Mouse (Mus musculus) stomach, embryonic 15.5 days (tissue): ENCODE data around the gene Dnttip2. TPM values are rescaled to one million over a fixed set of nuclear protein-coding genes. Genes with fewer than 3 reads are reported as not detected.

ENCODE experiments used
- ATAC-seq: fragments of 200-750 bp; cut with Nextera tagmentation; 2 replicates; pipeline ENCODE4 v1.8.0; 2017; ENCODE audit warnings: low read depth, moderate number of reproducible peaks, moderate TSS enrichment; ENCODE audit not compliant: insufficient read depth, low FRiP score
- H3K27ac ChIP-seq: fragments of 300-500 bp; sonication (generic); 2 replicates; pipeline ENCODE4 v1.5.1; 2015; ENCODE audit warnings: mild to moderate bottlenecking, inconsistent platforms
- H3K27me3 ChIP-seq: fragments of 300-500 bp; sonication (generic); replicated peaks from 2 replicates; pipeline ENCODE4 v1.6.1; 2015; ENCODE audit warnings: inconsistent platforms
- H3K36me3 ChIP-seq: fragments of 300-500 bp; sonication (generic); 2 replicates; pipeline ENCODE4 v1.6.1; 2015; ENCODE audit warnings: inconsistent platforms
- H3K4me1 ChIP-seq: fragments of 300-500 bp; sonication (generic); 2 replicates; pipeline ENCODE4 v1.6.1; 2015; ENCODE audit warnings: inconsistent platforms
- H3K4me2 ChIP-seq: fragments of 300-500 bp; sonication (generic); 2 replicates; pipeline ENCODE4 v1.6.1; 2015; ENCODE audit warnings: mild to moderate bottlenecking, inconsistent platforms
- H3K4me3 ChIP-seq: fragments of 300-500 bp; sonication (generic); replicated peaks from 2 replicates; pipeline ENCODE4 v1.5.1; 2015; ENCODE audit warnings: inconsistent platforms
- H3K9ac ChIP-seq: fragments of 300-500 bp; sonication (generic); 2 replicates; pipeline ENCODE4 v1.6.1; 2015; ENCODE audit warnings: inconsistent platforms
- H3K9me3 ChIP-seq: fragments of 300-500 bp; sonication (generic); 2 replicates; pipeline ENCODE4 v1.6.1; 2016; ENCODE audit warnings: inconsistent platforms
- WGBS: fragments of 180-500 bp; shearing (Covaris S2); methylation state at CpG from one replicate; pipeline ENCODE4 v1.1.7; 2015; 5-methylcytosine and 5-hydroxymethylcytosine counted together
- polyA plus RNA-seq: library from polyadenylated mRNA; unstranded; fragments of >200 nt; fragmentation: Nextera tagmentation; extraction: Ambion mirVana; gene quantifications from 2 replicates; pipeline ENCODE4 v1.2.1, GENCODE M21; 2015

Gene Dnttip2
- polyA plus RNA-seq, 1 experiment from 2014 or later, result 63.5 TPM

- peak overlapping the region; percentile 68 for H3K9ac ChIP-seq
- no peaks in the 10 kb centered on the region for H3K9me3 ChIP-seq
- peak overlapping the region; percentile 87 for H3K4me2 ChIP-seq
- WGBS, result 7% methylated on average over 51 of the region's 54 CpGs
- H3K4me3 ChIP-seq, result peak overlapping the region; percentile 90
- ATAC-seq, result peak; percentile 81
- peaks cover 14% of the 10 kb centered on the region for H3K4me1 ChIP-seq
- no peaks in the 10 kb centered on the region for H3K36me3 ChIP-seq
- H3K27ac ChIP-seq, result peak overlapping the region; percentile 92
- no peaks in the 10 kb centered on the region for H3K27me3 ChIP-seq
These were observed 18.4 kb downstream of the Dnttip2 start for GRCm38 (mm10) chr3:122292300-122293222.

DNA sequence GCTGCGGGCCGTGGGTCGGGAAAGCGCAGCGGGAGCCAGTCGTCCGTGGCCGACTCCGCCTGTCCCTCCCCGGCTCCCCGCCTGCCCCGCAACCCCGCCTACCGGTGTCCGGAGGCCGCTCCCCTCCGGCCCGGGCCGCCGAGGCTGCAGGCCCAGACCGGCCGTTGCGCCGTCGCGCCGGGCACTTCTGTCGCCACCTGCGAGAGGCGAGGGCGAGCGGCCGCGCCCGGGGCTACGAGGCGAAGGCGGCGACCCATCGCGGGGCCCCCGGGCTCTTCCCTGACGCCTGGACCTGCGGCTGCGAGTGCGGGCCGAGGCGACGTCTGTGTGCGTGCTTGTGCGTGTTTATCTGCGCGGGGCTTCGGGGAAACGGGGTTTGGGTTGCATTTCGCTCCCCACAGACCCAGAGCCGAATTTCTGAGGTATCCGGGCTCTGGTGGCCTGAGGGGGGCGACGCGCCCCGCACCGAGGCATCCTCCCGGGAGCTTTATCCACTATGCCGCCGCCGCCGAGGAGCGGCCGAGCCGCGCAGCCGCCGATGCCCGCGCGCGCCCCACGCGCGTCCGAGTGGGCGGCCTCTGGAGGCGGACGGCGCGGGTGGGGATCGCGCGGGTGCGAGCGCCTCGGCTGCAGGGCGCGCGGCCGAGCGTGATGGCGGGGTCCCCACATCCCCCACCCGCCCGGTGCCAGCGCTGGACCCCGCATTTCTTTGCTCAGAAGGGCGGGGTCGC is 19.2 kb downstream of the Dnttip2 start:
- H3K27ac ChIP-seq, result peak overlapping the region; percentile 92
- WGBS, result under 1% methylated on average over 77 of the region's 105 CpGs

GRCm38 (mm10) chr3:122293954-122294850 is 20.0 kb downstream of the Dnttip2 start, which contains the start of gene Bcar3:
Bcar3 (plus strand) TSS chr3:122294136.
- H3K4me2 ChIP-seq, result peak within 1 kb of the TSS; percentile 87
- H3K4me1 ChIP-seq, result peaks cover 14% of the 10 kb centered on the region
- H3K9me3 ChIP-seq, result no peaks in the 10 kb centered on the region
- peak within 1 kb of the TSS; percentile 68 for H3K9ac ChIP-seq
- H3K27ac ChIP-seq, result peak within 1 kb of the TSS; percentile 92
- H3K4me3 ChIP-seq, result peak within 1 kb of the TSS; percentile 90
- no peaks in the 10 kb centered on the region for H3K27me3 ChIP-seq
- 5% methylated on average over 37 of the region's 37 CpGs for WGBS
- no peaks in the 10 kb centered on the region for H3K36me3 ChIP-seq
- ATAC-seq, result peak; percentile 48

More for the DNA sequence above, 19.2 kb downstream of the Dnttip2 start:
- H3K4me1 ChIP-seq, result peaks cover 14% of the 10 kb centered on the region
- H3K36me3 ChIP-seq, result no peaks in the 10 kb centered on the region
- peak overlapping the region; percentile 87 for H3K4me2 ChIP-seq
- no peaks in the 10 kb centered on the region for H3K27me3 ChIP-seq
- peak; percentile 88 for ATAC-seq
- no peaks in the 10 kb centered on the region for H3K9me3 ChIP-seq
- peak overlapping the region; percentile 90 for H3K4me3 ChIP-seq
- H3K9ac ChIP-seq, result peak overlapping the region; percentile 68

GRCm38 (mm10) chr3:122295511-122295910 is 21.3 kb downstream of the Dnttip2 start:
- no peak overlapping the region for H3K27ac ChIP-seq
- H3K27me3 ChIP-seq, result no peaks in the 10 kb centered on the region
- no peak overlapping the region for H3K4me2 ChIP-seq
- no peak overlapping the region for H3K4me3 ChIP-seq
- H3K9me3 ChIP-seq, result no peaks in the 10 kb centered on the region
- peaks cover 14% of the 10 kb centered on the region for H3K4me1 ChIP-seq
- no peaks in the 10 kb centered on the region for H3K36me3 ChIP-seq
- 18% methylated on average over 5 of the region's 5 CpGs for WGBS
- ATAC-seq, result no peak
- H3K9ac ChIP-seq, result no peak overlapping the region

DNA sequence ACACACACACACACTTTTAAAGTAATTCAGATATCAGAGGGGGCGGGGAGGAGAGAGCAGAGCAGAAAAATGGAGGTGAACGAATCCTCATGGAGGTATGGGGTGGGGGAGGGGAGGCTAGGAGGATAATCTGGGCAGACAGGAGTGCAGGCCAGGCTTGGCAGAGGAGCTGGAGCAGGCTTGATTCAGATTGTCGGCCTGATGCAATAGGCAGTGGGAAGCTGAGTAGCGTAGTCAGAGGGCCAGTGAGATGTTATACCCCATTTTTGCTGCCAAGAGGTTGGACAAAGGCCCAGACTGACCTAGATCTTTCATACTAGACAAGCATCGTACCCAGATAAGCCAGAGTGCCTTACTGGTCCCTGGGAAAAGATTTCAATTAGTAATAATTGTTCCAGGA is 22.8 kb downstream of the Dnttip2 start:
- no peaks in the 10 kb centered on the region for H3K27me3 ChIP-seq
- H3K4me1 ChIP-seq, result peaks cover 10% of the 10 kb centered on the region
- no peaks in the 10 kb centered on the region for H3K9me3 ChIP-seq
- ATAC-seq, result no peak
- 61% methylated on average over 5 of the region's 5 CpGs for WGBS
- no peak overlapping the region for H3K27ac ChIP-seq
- no peak overlapping the region for H3K9ac ChIP-seq
- no peaks in the 10 kb centered on the region for H3K36me3 ChIP-seq
- no peak overlapping the region for H3K4me3 ChIP-seq
- H3K4me2 ChIP-seq, result no peak overlapping the region

DNA sequence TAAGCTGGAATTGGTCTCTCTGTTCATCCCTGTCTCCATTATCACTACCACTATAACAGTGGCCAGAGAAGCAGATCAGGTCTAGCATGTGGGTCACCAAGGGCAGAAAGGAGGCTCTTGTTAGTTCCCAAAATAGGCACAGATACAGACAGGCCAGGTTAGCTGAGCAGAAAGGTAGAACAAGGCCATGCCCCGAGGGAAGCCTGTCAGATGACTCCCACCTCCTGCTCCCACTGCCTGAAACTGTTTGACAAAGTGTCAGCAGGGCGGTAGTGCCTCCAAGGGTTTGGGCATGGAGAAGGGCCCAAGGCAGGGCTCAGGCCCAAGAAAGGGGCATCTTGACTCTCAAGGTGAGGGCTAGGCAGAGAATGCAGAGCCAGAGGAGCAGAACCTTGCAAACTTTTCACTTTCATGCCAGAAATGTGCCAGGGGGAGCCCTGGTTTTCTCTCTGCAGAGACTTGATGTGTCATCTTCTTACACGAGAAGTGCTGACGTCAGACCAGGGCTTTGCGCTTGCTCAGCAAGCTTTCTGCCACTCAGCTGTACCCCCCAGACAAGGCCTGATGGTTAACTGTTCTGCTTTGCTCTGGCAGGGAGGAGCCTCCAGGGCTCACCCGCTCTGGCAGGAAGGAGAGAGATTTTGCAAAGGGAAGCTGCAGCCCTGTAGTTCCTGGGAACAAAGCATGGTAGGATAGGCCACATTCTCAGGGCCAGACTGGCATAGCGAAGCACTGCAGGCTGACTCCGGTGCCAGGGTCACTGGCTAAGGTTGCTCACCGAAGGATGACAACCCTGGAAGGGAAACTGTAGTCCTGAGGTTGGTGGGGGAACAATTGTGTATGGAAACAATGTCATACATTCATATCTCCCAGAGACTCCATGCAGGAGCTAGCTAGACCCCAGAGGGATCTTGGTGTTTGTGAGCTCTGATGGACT is 27.1 kb downstream of the Dnttip2 start:
- no peak for ATAC-seq
- Histone ChIP-seq H3K27ac (no peak overlapping the region), H3K9me3 (no peaks in the 10 kb centered on the region), H3K36me3 (no peaks in the 10 kb centered on the region), H3K4me2 (no peak overlapping the region), H3K4me1 (no peaks in the 10 kb centered on the region), H3K27me3 (no peaks in the 10 kb centered on the region), H3K9ac (no peak overlapping the region), H3K4me3 (no peak overlapping the region)
- 51% methylated on average over 9 of the region's 9 CpGs for WGBS

DNA sequence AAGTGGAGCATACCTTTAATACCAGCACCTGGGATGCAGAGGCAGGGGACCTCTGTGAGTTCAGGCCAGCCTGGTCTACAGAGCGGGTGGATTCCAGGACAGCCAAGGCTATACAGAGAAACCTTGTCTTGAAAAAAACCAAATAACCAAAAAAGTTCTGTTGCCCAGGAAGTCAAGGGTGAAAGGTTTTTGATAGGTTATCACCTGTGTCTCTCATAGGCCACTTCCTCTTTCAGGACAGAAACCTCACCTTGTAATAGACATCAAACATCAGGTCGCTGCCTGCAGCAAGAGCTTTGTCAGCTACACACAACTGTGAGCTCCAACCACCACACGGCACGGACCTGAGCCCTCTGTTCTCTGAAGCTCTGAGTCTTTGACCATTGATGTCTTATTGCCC is 30.4 kb downstream of the Dnttip2 start:
- no peak for ATAC-seq
- WGBS, result 87% methylated on average over 4 of the region's 4 CpGs

DNA sequence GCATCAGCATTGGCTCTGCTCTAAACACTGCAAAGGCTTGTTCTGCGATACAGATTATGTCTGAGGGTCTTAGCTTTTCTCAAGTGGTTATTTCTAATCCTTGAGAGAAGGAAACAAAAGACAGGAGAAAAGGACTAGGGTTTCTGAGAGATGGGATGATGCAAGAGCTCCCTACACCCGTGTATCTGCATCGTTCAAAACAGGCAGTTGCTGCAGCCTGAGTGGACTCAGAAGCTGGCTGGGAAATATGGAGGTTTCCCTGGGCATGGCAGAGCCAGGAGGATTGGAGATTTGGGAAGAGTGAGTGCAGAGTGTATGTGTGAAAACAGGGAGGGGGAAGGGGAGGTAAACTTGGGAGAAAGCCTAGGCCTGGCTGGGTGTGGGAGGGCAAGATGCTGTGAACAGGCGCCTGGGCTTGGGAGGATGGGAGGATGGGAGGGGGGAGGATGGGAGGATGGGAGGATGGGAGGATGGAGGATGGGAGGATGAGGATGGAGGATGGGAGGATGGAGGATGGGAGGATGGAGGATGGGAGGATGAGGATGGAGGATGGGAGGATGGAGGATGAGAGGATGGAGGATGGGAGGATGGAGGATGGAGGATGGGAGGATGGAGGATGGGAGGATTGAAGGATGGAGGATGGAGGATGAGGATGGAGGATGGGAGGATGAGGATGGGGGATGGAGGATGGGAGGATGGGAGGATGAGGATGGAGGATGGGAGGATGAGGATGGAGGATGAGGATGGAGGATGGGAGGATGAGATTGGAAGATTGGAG is 33.9 kb downstream of the Dnttip2 start:
- Histone ChIP-seq H3K9me3 (no peaks in the 10 kb centered on the region), H3K4me3 (no peak overlapping the region), H3K27me3 (no peaks in the 10 kb centered on the region), H3K36me3 (no peaks in the 10 kb centered on the region), H3K27ac (no peak overlapping the region), H3K9ac (no peak overlapping the region), H3K4me1 (0 out of 2 replicates have a peak, but pooled peaks cover 3% of the 10 kb centered on the region), H3K4me2 (no peak overlapping the region)
- WGBS, result 47% methylated on average over 4 of the region's 4 CpGs
- no peak for ATAC-seq

More for the DNA sequence above, 30.4 kb downstream of the Dnttip2 start:
- Histone ChIP-seq H3K9ac (no peak overlapping the region), H3K4me1 (no peaks in the 10 kb centered on the region), H3K27me3 (no peaks in the 10 kb centered on the region), H3K9me3 (no peaks in the 10 kb centered on the region), H3K27ac (no peak overlapping the region), H3K36me3 (no peaks in the 10 kb centered on the region), H3K4me3 (no peak overlapping the region), H3K4me2 (no peak overlapping the region)

- 33% methylated on average over 6 of the region's 6 CpGs for WGBS
- Histone ChIP-seq H3K9ac (no peak overlapping the region), H3K4me2 (no peak overlapping the region), H3K27ac (no peak overlapping the region), H3K4me1 (0 out of 2 replicates have a peak, but pooled peaks cover 6% of the 10 kb centered on the region), H3K27me3 (no peaks in the 10 kb centered on the region), H3K9me3 (no peaks in the 10 kb centered on the region), H3K36me3 (no peaks in the 10 kb centered on the region), H3K4me3 (no peak overlapping the region)
- no peak for ATAC-seq
These were observed 34.8 kb downstream of the Dnttip2 start for GRCm38 (mm10) chr3:122308981-122309380.

- Histone ChIP-seq H3K4me2 (no peak overlapping the region), H3K9ac (no peak overlapping the region), H3K27me3 (no peaks in the 10 kb centered on the region), H3K36me3 (no peaks in the 10 kb centered on the region), H3K4me1 (0 out of 2 replicates have a peak, but pooled peaks cover 6% of the 10 kb centered on the region), H3K9me3 (no peaks in the 10 kb centered on the region), H3K4me3 (no peak overlapping the region), H3K27ac (no peak overlapping the region)
- 16% methylated on average over 2 of the region's 2 CpGs for WGBS
- ATAC-seq, result no peak
These were observed 37.9 kb downstream of the Dnttip2 start for GRCm38 (mm10) chr3:122312078-122312477.
